Mouse (Mus musculus) forebrain, embryonic 10.5 days (tissue): ENCODE results near the gene Ado. TPM values are rescaled to one million over a fixed set of nuclear protein-coding genes. Genes with fewer than 3 reads are reported as not detected.

Experiments used
- DNase-seq: peaks from one replicate; pipeline ENCODE4 v3.0.0-alpha.2; 2017; ENCODE audit warnings: low spot score; ENCODE audit errors: extremely low spot score
- H3K27ac ChIP-seq: fragments of 300-500 bp; sonication (generic); 2 replicates; pipeline ENCODE4 v1.5.1; 2016; ENCODE audit warnings: mild to moderate bottlenecking
- H3K27me3 ChIP-seq: fragments of 300-500 bp; sonication (generic); 2 replicates; pipeline ENCODE4 v1.6.1; 2016; ENCODE audit warnings: mild to moderate bottlenecking; ENCODE audit not compliant: poor library complexity, severe bottlenecking
- H3K36me3 ChIP-seq: fragments of 300-500 bp; sonication (generic); replicated peaks from 2 replicates; pipeline ENCODE4 v1.6.1; 2016; ENCODE audit warnings: mild to moderate bottlenecking, moderate library complexity
- H3K4me1 ChIP-seq: fragments of 300-500 bp; sonication (generic); 2 replicates; pipeline ENCODE4 v1.6.1; 2016
- H3K4me3 ChIP-seq: fragments of 300-500 bp; sonication (generic); 2 replicates; pipeline ENCODE4 v1.5.1; 2016; ENCODE audit warnings: mild to moderate bottlenecking, moderate library complexity
- H3K9me3 ChIP-seq: fragments of 300-500 bp; sonication (generic); 2 replicates; pipeline ENCODE4 v1.6.1; 2016; ENCODE audit warnings: mild to moderate bottlenecking, moderate library complexity
- WGBS: fragments of 180-500 bp; shearing (Covaris S2); methylation state at CpG from one replicate; pipeline ENCODE4 v1.1.7; 2016; 5-methylcytosine and 5-hydroxymethylcytosine counted together
- polyA plus RNA-seq: library from polyadenylated mRNA; unstranded; fragments of >200 nt; fragmentation: Nextera tagmentation; extraction: Ambion mirVana; gene quantifications from 2 replicates; pipeline ENCODE4 v1.2.1, GENCODE M21; 2016

Ado gene
- 64.7 and 69.7 TPM in 2 replicates for polyA plus RNA-seq

DNA sequence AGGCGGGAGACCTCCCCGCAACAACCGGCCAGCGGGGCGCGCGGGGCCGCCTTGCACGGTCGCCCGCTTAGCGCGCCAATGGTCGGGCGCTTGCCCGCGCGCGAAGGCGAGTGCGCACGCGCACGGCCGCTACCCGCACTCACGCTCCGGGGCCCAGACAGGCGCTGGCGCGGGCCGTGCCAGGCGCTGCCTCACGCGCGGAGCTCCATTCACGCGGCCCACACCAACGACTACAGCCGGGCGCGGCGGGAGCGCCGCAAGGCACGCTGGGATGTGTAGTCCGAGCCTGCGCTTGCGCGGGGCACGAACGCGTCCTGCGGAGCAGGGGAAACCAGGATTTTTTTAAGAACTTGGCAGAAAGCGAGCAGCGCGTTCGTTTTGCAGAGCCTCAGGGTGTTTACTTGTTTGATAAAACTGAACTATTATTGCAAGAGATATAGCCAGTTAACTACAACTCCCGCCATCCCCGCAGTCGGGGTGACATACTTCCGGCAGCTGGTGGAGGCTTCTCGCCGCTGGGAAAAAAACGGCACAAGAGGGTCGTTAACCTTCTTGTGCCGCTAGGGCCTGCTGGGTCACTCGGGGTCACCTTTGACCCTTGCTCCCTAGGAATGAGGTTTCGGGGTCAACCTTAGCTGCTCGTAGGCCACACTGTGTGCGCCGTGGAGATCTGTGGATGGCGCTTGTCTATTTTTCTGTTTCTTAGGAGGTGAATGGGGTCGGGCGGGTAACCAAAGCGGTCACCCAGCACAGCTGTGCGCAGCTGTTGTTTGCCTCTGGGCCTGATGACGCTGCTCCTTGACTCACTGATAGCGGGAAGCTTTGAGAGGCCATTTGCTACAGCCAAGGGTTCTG lies at the start of gene Ado:
TSS of gene Ado (minus strand) at position 79 of the 855 bp plus-strand sequence.
- Histone ChIP-seq H3K27me3 (peaks cover 51% of the 10 kb centered on the region), H3K36me3 (peaks cover 15% of the 10 kb centered on the region), H3K27ac (peak within 1 kb of the TSS; percentile 98), H3K4me3 (peak within 1 kb of the TSS; percentile 78), H3K4me1 (peaks cover 42% of the 10 kb centered on the region), H3K9me3 (no peaks in the 10 kb centered on the region)
- WGBS = under 1% methylated on average over 79 of the region's 79 CpGs
- DNase-seq = peak; percentile 88

DNA sequence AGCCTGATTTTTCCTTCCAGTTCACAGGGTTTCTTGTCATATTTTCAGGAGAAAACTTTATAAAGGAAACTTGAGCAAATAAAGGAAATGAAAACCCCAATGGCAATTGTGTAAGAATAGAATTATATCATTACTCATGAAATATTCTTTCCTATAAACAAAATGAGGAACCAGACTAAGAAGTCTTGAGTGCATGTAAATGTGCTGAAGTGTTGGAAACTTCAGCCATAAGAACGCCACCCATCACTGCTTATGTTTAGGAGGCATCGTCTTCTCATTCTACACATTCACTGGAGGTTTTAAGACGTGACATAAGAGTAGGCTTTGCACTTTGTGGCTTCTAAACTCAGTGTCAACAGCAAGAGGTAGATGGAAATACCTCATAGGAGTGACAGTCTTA lies 46.5 kb upstream of the Ado start:
- Histone ChIP-seq H3K27ac (no peak overlapping the region), H3K36me3 (no peaks in the 10 kb centered on the region), H3K27me3 (no peaks in the 10 kb centered on the region), H3K4me3 (no peak overlapping the region), H3K4me1 (no peaks in the 10 kb centered on the region), H3K9me3 (no peaks in the 10 kb centered on the region)
- 90% methylated on average over 3 of the region's 3 CpGs for WGBS
- DNase-seq = no peak

DNA sequence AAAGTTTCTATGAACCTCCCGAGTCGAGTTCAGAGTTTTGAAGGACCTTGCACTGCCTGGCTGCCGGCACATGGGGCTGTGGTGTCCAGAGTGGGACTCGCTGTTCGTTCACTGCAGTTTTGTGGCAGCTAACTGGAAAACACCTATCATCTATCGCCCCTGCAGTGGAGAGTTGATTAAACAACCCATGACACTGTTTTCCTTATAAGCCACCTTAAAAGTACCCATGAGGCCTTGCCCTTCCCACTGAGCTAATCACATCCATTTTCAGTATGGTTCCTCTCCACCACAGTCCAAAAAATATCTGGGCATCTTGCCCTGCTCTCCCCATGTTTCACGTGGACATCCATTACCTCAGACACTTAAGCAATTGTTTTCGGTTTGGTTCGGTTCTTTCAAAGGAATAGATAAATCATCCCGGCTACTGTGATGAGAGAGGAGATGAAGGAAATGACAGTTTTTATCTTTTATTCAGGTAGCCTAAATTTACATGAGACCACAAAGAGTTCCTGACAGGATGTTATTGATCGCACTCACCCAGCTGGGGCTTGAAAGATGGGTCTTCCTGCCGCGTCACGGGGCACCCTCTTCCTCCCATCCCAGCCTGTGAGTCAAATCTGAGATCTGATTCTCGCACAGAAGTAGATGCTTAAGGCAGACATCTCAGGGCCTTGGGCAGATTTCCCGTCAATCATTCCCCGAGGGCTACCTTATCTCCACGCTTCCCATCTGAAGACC lies 37.3 kb upstream of the Ado start:
- Histone ChIP-seq H3K9me3 (no peaks in the 10 kb centered on the region), H3K4me1 (no peaks in the 10 kb centered on the region), H3K4me3 (no peak overlapping the region), H3K27ac (no peak overlapping the region), H3K27me3 (no peaks in the 10 kb centered on the region), H3K36me3 (no peaks in the 10 kb centered on the region)
- no peak for DNase-seq
- 91% methylated on average over 18 of the region's 18 CpGs for WGBS

DNA sequence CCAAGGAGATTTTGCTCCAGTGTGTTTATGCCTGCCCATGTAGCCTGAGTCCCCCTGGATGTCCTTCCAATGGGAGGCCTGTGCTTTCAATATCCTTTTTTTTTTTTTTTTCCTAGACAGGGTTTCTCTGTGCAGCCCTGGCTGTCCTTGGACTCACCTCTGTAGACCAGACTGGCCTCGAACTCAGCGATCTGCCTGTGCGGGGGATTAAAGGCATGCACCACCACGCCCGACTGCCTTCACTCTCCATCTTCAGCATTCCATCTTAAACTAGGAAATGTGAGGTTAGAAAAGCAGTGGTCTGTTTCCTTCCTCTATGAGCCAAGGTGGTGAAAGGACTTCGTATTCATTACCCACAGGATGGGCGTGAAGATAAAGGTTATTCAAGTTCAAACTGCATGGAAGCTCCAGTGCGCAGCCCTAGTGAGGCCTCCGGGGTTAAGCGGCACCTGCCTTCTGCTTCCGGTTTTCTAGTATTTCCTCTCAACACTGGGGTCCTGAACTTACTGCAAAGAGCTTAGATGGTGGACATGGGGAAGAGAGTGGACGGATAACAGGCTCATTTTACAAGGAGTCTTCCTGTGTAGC lies 33.0 kb upstream of the Ado start:
- WGBS = 86% methylated on average over 12 of the region's 12 CpGs
- H3K4me3 ChIP-seq = no peak overlapping the region
- H3K9me3 ChIP-seq = no peaks in the 10 kb centered on the region
- no peak overlapping the region for H3K27ac ChIP-seq
- no peaks in the 10 kb centered on the region for H3K36me3 ChIP-seq
- no peak for DNase-seq
- H3K27me3 ChIP-seq = no peaks in the 10 kb centered on the region
- no peaks in the 10 kb centered on the region for H3K4me1 ChIP-seq

DNA sequence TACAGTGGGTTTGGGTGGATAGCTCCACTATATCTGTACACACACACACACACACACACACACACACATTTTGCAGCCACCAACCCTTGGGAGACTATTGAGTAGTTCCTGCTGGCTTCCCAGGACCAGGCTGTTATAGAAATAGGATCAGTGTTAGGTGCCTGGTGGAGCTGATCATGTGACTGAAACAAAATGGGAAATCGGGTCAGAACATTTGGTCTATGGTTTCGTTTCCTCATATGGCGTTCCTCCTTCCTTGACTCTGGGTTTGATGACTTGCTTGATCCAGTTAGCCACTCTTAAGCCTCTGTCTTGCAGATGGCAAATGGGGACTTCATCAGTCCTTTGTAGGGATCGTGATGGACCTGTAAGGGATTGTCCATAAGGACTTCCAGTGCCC lies 31.1 kb upstream of the Ado start:
- Histone ChIP-seq H3K4me3 (no peak overlapping the region), H3K27me3 (0 out of 2 replicates have a peak, but pooled peaks cover 4% of the 10 kb centered on the region), H3K27ac (no peak overlapping the region), H3K9me3 (no peaks in the 10 kb centered on the region), H3K4me1 (no peaks in the 10 kb centered on the region), H3K36me3 (no peaks in the 10 kb centered on the region)
- DNase-seq = no peak
- WGBS = 87% methylated on average over 4 of the region's 4 CpGs

DNA sequence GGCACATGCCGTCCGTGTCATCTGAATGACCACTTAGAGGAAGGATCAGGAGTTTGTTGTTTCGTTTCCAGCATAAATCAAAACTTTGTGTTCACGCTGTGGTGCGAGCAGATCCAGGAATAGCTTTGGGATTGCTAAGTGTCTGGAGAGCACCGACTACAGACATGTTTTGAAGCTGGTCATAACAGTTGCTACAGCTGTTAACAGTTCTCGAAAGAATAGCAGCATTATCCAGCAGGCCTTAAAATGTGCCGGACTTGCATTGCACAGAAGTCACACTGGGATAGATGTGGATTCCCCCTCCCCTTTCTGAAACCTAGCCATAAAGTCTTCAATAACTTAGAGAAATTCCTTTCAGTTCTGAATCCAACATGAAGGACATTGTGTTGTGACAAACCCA lies 24.6 kb upstream of the Ado start:
- DNase-seq = no peak
- H3K9me3 ChIP-seq = no peaks in the 10 kb centered on the region
- H3K27me3 ChIP-seq = peaks cover 61% of the 10 kb centered on the region
- H3K4me1 ChIP-seq = no peaks in the 10 kb centered on the region
- H3K4me3 ChIP-seq = no peak overlapping the region
- no peaks in the 10 kb centered on the region for H3K36me3 ChIP-seq
- no peak overlapping the region for H3K27ac ChIP-seq
- 84% methylated on average over 8 of the region's 8 CpGs for WGBS

DNA sequence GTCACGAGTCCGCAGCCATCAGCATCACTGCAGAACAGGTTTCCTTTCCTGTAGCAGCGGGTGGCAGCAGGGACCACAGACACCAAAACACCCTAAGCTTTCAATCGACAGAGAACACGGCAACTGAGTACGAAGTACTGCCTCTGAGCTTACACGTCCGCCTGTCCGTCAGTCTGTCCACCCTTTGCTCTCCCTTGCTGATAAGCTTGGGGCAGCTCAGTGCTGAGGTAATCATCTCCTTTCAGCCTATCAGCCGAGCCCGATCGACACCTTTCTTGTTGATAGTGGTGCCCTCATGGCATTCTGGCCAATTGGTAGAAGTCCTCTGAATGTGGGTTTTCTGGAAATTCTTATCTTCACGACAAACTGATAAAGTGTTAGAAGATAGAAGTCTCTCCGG lies 22.7 kb upstream of the Ado start:
- Histone ChIP-seq H3K4me1 (no peaks in the 10 kb centered on the region), H3K36me3 (no peaks in the 10 kb centered on the region), H3K9me3 (no peaks in the 10 kb centered on the region), H3K27me3 (peaks cover 80% of the 10 kb centered on the region), H3K27ac (no peak overlapping the region), H3K4me3 (no peak overlapping the region)
- 93% methylated on average over 14 of the region's 14 CpGs for WGBS
- DNase-seq = no peak

DNA sequence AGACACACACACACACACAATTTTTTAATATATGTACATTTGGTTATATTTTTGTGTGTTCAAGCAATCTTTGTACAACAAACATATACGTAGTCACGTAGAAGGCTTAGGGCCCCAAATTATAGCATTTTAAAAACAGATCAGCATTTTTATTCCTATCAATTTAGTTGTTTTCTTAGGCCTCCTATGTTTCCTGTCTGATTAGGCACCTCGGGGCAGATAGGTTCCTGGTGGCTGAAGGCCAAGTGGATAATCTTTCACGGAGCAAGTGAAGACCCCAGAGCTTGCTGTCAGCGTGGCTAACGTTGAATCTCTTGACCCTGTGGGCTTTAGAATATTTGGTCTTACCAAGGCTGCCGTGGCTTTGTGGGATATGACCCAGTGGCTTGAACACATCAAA lies 20.8 kb upstream of the Ado start:
- 84% methylated on average over 7 of the region's 7 CpGs for WGBS
- H3K36me3 ChIP-seq = no peaks in the 10 kb centered on the region

DNA sequence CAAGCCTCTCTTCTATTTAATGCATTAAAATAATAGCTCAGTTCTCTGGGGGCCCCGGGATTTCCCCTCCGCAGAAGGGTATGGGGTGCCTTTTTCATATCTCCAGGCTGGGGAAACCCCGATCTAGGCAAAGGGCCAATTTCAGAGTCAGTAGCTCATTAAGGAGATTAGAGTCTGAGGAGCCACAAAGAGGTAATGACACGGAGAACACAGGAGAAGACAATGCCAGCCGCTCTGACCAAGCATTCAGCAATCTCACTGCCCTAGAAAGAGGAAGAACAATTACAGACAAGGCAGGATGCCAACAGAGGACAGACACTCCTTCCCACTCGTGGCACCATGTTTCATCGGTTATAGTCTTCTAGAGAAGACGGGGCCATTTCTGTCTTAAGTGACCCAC lies 17.3 kb upstream of the Ado start:
- WGBS = 58% methylated on average over 8 of the region's 8 CpGs
- no peaks in the 10 kb centered on the region for H3K36me3 ChIP-seq
- H3K4me1 ChIP-seq = peaks cover 9% of the 10 kb centered on the region
- H3K9me3 ChIP-seq = no peaks in the 10 kb centered on the region
- H3K27ac ChIP-seq = no peak overlapping the region
- no peak for DNase-seq
- peaks cover 99% of the 10 kb centered on the region for H3K27me3 ChIP-seq
- no peak overlapping the region for H3K4me3 ChIP-seq

More for the DNA sequence above, 20.8 kb upstream of the Ado start:
- Histone ChIP-seq H3K4me1 (peaks cover 9% of the 10 kb centered on the region), H3K27me3 (peaks cover 95% of the 10 kb centered on the region), H3K4me3 (no peak overlapping the region), H3K9me3 (no peaks in the 10 kb centered on the region), H3K27ac (no peak overlapping the region)
- DNase-seq = no peak

DNA sequence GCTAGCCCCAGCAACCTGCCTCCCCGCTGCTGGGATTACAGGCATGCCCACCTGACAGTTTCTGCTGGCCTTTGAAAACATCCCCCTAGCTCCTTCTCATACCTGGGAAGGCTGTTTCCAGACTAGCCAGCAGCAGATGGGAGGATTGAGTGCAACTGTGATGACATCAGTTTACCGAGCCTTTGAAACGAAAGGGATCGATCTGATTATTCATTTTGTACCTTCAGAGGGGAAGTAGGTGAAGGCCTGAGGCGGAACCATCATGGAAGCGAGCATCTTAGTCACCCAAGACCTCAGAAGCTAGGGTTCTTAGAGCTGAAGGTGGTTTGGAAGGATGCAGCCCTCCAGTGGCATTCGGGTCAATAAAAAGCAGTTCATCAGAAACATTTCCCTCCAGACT lies 15.8 kb upstream of the Ado start:
- Histone ChIP-seq H3K27ac (no peak overlapping the region), H3K27me3 (peaks cover 94% of the 10 kb centered on the region), H3K4me1 (peaks cover 21% of the 10 kb centered on the region), H3K36me3 (no peaks in the 10 kb centered on the region), H3K9me3 (no peaks in the 10 kb centered on the region), H3K4me3 (no peak overlapping the region)
- no peak for DNase-seq
- WGBS = 95% methylated on average over 7 of the region's 7 CpGs

DNA sequence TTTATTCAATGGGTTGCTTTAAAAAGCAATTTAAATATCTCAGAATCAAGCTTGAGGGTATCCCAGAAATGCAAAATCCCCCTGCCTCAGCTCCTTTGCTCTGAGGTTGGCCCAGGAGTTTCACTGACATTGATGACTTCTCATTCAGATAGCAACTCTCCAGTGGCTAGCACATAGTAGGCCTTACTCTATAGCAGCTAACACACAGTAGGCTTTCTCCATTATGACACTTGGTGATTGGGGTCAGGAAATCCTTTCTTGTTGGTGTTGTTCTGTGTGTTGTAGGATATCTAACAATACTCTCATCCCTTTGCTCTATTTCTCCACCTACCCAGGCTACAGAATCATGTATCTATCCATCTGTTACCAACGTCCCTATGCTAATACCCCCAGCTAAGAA lies 12.4 kb upstream of the Ado start:
- Histone ChIP-seq H3K36me3 (no peaks in the 10 kb centered on the region), H3K27me3 (peaks cover 94% of the 10 kb centered on the region), H3K9me3 (peaks cover 15% of the 10 kb centered on the region), H3K27ac (no peak overlapping the region), H3K4me1 (peaks cover 25% of the 10 kb centered on the region), H3K4me3 (no peak overlapping the region)
- no peak for DNase-seq
- WGBS = 73% methylated on average over 1 of the region's 1 CpGs

DNA sequence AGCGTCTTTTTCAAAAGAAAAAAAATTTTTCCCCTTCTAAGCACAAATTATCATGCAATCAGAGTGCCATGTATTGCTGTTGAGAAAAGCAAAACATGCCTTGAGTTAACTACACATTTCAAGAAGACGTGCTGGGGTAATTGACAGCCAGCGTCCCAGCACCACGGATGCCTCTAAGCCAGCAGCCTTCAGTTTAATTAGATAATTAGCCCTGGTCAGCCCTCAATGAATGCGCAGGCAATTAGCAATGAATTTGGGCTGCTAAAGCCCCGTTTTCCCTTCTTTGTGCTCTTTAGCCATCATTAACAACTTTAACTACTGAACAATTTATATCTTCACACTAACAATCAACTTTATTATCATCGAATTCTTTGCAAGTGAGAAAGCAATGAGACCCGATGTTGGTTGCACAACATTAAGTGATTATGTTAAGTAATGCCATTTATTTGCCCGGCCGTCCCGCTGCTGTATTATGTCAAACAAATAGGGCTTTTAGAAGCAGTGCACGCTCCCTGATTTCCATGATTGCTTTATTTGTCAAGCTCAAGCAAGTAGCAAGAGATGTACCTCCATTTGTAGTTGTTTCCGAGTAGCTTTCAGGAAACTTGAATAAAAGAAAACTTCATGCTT lies 11.1 kb upstream of the Ado start:
- no peaks in the 10 kb centered on the region for H3K36me3 ChIP-seq
- 22% methylated on average over 13 of the region's 13 CpGs for WGBS
- peaks cover 17% of the 10 kb centered on the region for H3K4me1 ChIP-seq
- H3K4me3 ChIP-seq = no peak overlapping the region
- H3K9me3 ChIP-seq = peaks cover 15% of the 10 kb centered on the region
- DNase-seq = peak; percentile 55
- no peak overlapping the region for H3K27ac ChIP-seq
- peaks cover 94% of the 10 kb centered on the region for H3K27me3 ChIP-seq
